Mouse (Mus musculus): Measurements from ENCODE around the gene Bpgm. TPM values are rescaled to one million over a fixed set of nuclear protein-coding genes. Genes with fewer than 3 reads are reported as not detected.

The Bpgm gene
- total RNA-seq, 2 experiments from 2014 or later, result 75.1 to 75.4 TPM

DNA sequence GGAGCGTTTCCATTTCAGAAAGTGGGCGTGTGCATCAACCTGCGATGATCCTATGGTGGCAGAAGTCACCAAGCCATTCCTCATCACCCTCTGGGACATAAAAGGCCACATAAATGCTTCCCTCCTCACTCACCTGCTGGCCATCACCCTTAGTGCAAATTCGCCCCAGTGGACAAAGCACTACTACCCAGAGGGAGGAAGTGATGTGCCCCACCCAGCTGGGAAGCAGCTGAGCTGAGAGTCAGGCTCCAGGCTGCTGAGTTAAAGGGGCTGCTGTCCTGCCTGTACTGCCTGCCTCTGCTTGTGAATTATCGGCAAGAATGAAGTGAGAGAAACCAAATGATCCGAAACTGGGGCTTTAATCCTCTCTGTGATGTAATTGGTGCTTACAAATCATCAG is 49.9 kb downstream of the Bpgm start:
- DNase-seq (ENCODE audit: low spot score in 2 of 2), result no peak

DNA sequence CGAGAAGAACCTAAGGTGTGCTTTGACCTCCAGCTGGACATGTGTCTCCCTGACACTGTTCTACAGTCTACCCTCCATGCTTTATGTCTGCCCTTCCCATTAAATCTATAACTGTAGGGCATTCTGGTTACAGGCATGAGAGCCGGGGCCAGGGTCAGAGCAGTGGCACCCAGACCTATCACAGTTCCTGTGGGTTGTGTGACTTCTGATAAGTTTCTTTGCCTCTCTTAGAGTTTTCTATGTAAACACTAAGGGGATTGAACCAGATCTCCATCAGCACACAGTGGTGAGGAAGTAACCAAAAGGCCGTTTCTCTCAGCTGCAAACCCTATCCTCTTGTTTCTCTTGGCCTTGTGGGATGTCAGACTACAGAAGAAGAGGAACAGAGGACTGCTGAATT is 50.4 kb downstream of the Bpgm start:
- no peak for DNase-seq (ENCODE audit: low spot score in 2 of 2)

GRCm38 (mm10) chr6:34528131-34528530 is 52.1 kb downstream of the Bpgm start:
- no peak for DNase-seq (ENCODE audit: low spot score in 2 of 2)

- DNase-seq (ENCODE audit: low spot score in 2 of 2), result no peak
These were observed 54.0 kb downstream of the Bpgm start for GRCm38 (mm10) chr6:34529992-34530391.

DNA sequence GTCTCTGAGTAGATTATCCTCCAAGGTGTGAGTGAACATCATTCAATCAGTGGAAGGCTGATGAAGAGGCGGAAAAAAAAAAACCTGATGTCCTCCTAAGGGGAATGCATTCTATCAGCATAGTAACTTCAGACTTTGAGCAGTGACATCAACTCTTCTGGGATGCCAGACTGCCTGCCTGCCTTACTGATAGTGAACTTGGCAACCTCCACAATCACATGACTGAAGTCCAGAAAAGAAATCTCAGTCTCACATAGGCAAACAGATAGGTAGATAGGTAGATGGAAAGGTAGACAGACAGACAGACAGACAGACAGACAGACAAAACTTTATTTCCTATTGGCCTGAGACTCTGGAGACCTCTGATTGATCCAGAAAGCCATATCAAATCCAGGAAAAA is 57.0 kb downstream of the Bpgm start:
- no peak for DNase-seq (ENCODE audit: low spot score in 2 of 2)

- DNase-seq (ENCODE audit: low spot score in 2 of 2), result no peak
These were observed 57.9 kb downstream of the Bpgm start for GRCm38 (mm10) chr6:34533896-34534295.

- DNase-seq (ENCODE audit: low spot score in 2 of 2), result no peak
These were observed 66.9 kb downstream of the Bpgm start for GRCm38 (mm10) chr6:34542866-34543265.

GRCm38 (mm10) chr6:34543303-34544206 is 67.5 kb downstream of the Bpgm start:
- peak in 1 of 2 experiments; percentile 16 for DNase-seq (ENCODE audit: low spot score in 2 of 2)

GRCm38 (mm10) chr6:34544207-34544602 is 68.2 kb downstream of the Bpgm start:
- DNase-seq (ENCODE audit: low spot score in 2 of 2), result no peak

DNA sequence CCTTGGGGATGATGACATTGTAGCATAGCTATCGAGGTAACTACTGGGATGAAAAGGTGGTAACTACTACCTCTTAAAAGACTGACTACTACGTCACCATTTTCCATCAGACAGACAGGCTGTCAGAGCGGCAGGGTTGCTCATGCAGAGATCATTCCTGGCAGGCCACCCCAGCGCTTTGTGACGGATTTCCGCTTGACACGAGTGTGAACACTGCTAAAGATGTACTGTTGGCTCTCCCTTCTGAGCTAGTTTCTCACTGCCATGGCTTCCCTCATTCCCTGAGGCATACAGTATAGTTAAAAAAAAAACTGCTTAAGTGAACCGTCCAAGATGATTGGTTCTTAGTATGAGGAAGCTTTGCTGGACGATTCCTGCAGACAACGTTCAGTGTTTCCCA is 69.3 kb downstream of the Bpgm start:
- DNase-seq (ENCODE audit: low spot score in 2 of 2), result no peak

DNA sequence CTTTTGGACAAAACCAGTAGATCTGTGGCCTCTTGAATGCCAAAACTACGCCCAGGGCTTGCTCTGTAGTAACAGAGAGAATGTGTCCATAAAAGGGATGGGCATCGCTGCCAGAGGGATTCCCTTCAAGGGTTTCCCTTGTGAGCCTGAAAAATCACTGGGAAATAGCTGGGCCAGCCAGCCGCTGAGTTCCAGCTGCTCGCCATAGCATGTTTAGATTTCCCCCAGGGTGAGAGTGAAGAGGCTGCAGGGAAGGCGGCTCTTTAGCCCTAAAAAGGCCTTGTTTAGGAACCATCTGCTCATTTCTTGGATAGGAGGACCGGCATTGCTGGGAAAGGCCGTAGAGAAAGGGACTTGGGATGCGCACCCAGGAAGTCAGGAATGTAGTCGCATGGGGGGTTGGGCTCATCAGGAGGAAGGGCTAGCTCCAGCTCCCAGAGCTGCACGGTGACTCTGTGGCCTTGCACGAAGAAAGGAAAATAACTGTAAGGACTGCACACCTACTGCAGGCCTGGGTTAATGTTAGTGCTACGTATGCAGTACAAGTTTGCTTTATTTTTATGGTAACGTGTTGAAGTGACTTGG is 72.5 kb downstream of the Bpgm start:
- DNase-seq (ENCODE audit: low spot score in 2 of 2), result no peak

DNA sequence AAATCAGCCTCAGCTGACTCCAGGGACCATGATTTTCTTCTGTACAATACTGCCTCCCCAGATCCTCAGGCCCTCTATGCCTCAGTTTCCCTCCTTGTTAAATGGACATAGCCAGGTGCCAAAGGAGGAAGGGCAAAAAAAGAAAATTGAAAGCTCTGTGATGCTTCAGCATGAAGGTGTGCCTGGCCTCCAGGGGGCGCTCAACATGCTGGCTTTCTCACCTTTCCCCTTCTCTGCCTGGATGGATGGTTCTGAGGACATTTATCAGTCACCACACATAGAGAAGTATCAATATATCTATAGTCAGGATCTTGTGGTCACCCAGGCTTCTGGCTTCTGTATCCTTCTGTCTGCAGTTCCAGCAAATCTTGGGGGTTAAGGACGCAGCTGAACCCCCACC is 73.0 kb downstream of the Bpgm start:
- peak; percentile 29 to 49 for DNase-seq (ENCODE audit: low spot score in 2 of 2)

GRCm38 (mm10) chr6:34552489-34553157 is 76.6 kb downstream of the Bpgm start:
- DNase-seq (ENCODE audit: low spot score in 2 of 2), result no peak

- DNase-seq (ENCODE audit: low spot score in 2 of 2), result no peak
These were observed 78.4 kb downstream of the Bpgm start for GRCm38 (mm10) chr6:34554291-34554997.

Other genes with a start within 250 kb of the Bpgm start
- 10 to 100 TPM; 47.0 to 47.1 TPM for gene Akr1b3, start 158.7 kb upstream of the Bpgm start, total RNA-seq (2021)
- gene Akr1b8, start 122.1 kb upstream of the Bpgm start, total RNA-seq (2021), result 1 to 10 TPM in 1 of 2 experiments, under 1 TPM in 1; 0.67 to 1.1 TPM
- gene Akr1b10, start 92.0 kb upstream of the Bpgm start, total RNA-seq (2021), result 10 to 100 TPM; 18.2 to 20.0 TPM
- gene Akr1b7, start 63.9 kb upstream of the Bpgm start, total RNA-seq (2021), result not detected
- gene Cald1, start 122.3 kb downstream of the Bpgm start, total RNA-seq (2021), result 10 to 100 TPM; 37.5 to 38.7 TPM